Comparison of ENCODE assay signal across 7 mouse cellular contexts in genomic region chr7:49493210-49493609, GRCm38 (mm10).
A peak's percentile ranks its signal among the peaks of the same experiment; 100 is the strongest.
DNase-seq lines count a peak whose midpoint lies in the region; ATAC-seq and TF ChIP-seq lines count a peak whose summit lies in the region.

No protein-coding gene starts in this region.

- DNase-seq in layer of hippocampus, adult 11-12 months (ENCODE audit: low spot score) = peak; percentile 37
- no peak for DNase-seq in layer of hippocampus, postnatal 36 days
- no peak for DNase-seq in G1E (ENCODE audit: low spot score)
- DNase-seq in c-Kit-negative CD71-positive TER-119-positive erythroid progenitor cells, embryonic 14.5 days (ENCODE audit: low read depth, low spot score) = peak; percentile 22
- DNase-seq in left cerebral cortex, adult 18-20 months (ENCODE audit: low spot score in 2 of 2) = no peak

- H3K36me3 ChIP-seq in G1E (replicated peaks) = no peaks in the 10 kb centered on the region
- H3K36me3 ChIP-seq in small intestine, adult 2 months (ENCODE audit: control insufficient read depth, insufficient read depth, low read length) = no peaks in the 10 kb centered on the region

- 0 out of 2 replicates have a peak, but pooled peaks have one; percentile 11 for TF ChIP-seq CTCF in G1E (IDR thresholded peaks at IDR 0.05; ENCODE audit: low read depth, low read length)
- TF ChIP-seq CTCF in small intestine, adult 2 months (IDR thresholded peaks at IDR 0.05; ENCODE audit: extremely low read depth, insufficient read length, insufficient replicate concordance, low read depth, low read length) = peak; percentile 17; the same call in 1 of the 2 replicates

- TF ChIP-seq POLR2A in small intestine, adult 2 months (IDR thresholded peaks at IDR 0.05; ENCODE audit: low read depth, low read length) = no peak

- H3K27ac ChIP-seq in small intestine, adult 2 months (ENCODE audit: insufficient read depth, low read depth, low read length) = no peak overlapping the region

- H3K9me3 ChIP-seq in G1E (replicated peaks) = peaks cover 74% of the 10 kb centered on the region

- WGBS in small intestine, adult 2 months = 88% methylated on average over 4 of the region's 4 CpGs

- H3K4me3 ChIP-seq in G1E (ENCODE audit: low read depth, low read length) = no peak overlapping the region
- H3K4me3 ChIP-seq in small intestine, adult 2 months (ENCODE audit: low read depth, low read length) = no peak overlapping the region

- H3K27me3 ChIP-seq in G1E (ENCODE audit: insufficient read depth, low read length) = no peaks in the 10 kb centered on the region
- no peaks in the 10 kb centered on the region for H3K27me3 ChIP-seq in small intestine, adult 2 months (ENCODE audit: control insufficient read depth, insufficient read depth, low read length)

- no peak for ATAC-seq in G1E (ENCODE audit: extremely low read depth, insufficient number of reproducible peaks, low FRiP score, poor library complexity, severe bottlenecking)
- no peak for ATAC-seq in megakaryocyte-erythroid progenitor cell, adult 5-6 weeks (replicated peaks; ENCODE audit: low FRiP score, low TSS enrichment, poor library complexity, severe bottlenecking)

- H3K4me1 ChIP-seq in G1E (ENCODE audit: insufficient read depth, low read depth, low read length) = no peaks in the 10 kb centered on the region
- H3K4me1 ChIP-seq in small intestine, adult 2 months (ENCODE audit: control insufficient read depth, insufficient read depth, insufficient read length, low read length) = no peaks in the 10 kb centered on the region

Comparison
In these comparisons a context has a peak if more than half of its experiments do, and no peak if none do; other contexts are left out.
1. DNase-seq: peak in layer of hippocampus, adult 11-12 months (single experiment) and c-Kit-negative CD71-positive TER-119-positive erythroid progenitor cells, embryonic 14.5 days (single experiment); none in layer of hippocampus, postnatal 36 days (0 of 2), G1E (single experiment) and left cerebral cortex, adult 18-20 months (0 of 2).